Mouse (Mus musculus) CD8-positive naive resting alpha-beta T cell, adult 2 months (primary cell): Measurements from ENCODE around the gene Nop2.
"Not testable (repeated sequence)": the region's sequence is repeated elsewhere in the genome, so short reads cannot be mapped to it uniquely, and the experiment has no call there.

ENCODE experiments used
- DNase-seq, 2 experiments: peaks; one replicate each; pipeline ENCODE4 v3.0.0; 2022; ENCODE audit warnings: low read depth in 2 of 2, low spot score in 2 of 2

The Nop2 gene

DNA sequence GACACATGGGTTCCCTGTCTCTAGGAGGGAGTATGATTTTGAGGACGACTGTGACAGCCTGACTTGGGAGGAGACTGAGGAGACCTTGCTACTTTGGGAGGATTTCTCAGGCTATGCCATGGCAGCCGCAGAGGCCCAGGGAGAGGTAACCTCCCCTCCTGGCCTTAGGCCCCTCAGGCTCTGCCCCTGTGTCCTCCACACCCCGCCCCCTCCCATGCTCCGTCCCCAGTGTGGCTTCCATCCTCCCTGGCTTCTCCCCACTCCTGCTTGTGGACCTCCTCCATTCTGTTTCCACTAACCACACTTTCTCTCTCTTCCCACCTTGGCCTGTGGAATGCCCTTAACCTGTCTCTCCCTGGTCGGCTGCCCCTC, 21.3 kb downstream of the Nop2 start:
- no peak for DNase-seq

DNA sequence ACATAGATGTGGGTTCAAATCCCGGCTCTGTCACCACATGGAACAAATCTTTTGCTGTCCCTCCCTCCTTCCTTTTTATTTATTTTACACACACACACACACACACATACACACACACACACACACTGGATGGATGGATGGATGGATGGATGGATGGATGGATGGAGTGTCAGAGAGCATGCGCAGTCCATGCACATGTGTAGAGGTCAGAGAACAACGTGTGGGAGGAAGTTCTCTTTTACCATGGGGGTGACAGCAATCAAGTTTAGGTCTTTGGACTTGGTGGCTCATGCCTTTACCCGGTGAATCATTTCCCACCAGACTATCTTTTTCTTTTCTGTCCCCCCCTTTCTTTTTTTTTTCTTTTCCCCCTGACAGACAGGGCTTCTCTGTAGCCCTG, 22.0 kb downstream of the Nop2 start:
- DNase-seq, result no peak

DNA sequence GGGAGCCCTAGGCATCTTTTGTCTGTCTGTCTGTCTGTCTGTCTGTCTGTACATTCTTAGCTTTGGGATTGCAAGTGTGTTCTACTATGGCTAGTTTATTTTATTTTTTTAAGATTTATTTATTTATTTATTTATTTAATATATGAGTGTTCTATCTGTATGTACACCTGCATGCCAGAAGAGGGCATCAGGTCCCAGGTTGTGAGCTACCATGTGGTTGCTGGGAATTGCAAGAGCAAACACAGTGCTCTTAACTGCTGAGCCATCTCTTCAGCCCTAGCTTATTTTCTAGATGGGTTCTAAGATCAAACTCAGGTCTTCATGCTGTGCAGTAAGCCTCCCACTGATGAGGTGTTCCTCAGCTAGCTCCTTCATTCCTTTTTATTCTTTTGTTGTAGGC, 22.8 kb downstream of the Nop2 start:
- DNase-seq, result no peak

DNA sequence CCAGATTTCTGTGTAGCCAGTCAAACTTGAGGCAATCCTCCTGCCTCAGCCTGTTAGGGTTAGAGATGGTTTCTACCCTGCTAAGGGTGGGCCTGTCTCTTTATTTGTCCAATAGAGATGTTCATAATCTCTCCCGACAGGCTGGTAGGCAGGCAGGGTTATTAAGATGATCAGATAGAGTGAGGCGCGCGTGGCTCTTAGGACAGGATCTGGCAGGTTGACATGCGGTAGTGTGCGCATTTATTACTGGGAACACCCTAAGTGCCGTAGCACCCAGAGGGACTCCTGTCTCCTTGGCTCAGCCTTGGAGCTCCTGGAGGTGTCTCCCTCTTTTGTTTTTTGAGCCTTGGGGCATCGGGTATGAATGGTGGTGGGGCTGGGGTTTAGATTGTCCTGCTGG, 23.6 kb downstream of the Nop2 start:
- no peak for DNase-seq

DNA sequence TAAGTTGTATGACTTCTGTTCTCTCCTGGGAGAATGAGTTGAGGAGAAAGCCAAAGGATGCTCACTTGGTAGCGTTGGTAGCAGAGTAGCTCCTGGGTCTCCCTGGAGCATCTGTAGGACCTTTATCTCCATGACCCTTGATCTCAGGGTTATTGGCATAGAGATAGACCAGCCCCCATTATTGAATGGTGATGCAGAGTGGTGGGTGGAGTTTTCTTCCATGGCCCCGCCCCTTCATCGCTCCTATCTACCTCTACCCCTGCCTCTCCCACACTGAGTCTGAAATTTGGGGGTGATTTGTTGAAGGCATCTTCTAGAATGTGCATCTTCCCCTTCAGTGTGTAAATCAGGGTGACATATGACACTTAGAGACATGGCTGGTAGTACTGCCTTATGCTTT, 24.8 kb downstream of the Nop2 start:
- no peak for DNase-seq

DNA sequence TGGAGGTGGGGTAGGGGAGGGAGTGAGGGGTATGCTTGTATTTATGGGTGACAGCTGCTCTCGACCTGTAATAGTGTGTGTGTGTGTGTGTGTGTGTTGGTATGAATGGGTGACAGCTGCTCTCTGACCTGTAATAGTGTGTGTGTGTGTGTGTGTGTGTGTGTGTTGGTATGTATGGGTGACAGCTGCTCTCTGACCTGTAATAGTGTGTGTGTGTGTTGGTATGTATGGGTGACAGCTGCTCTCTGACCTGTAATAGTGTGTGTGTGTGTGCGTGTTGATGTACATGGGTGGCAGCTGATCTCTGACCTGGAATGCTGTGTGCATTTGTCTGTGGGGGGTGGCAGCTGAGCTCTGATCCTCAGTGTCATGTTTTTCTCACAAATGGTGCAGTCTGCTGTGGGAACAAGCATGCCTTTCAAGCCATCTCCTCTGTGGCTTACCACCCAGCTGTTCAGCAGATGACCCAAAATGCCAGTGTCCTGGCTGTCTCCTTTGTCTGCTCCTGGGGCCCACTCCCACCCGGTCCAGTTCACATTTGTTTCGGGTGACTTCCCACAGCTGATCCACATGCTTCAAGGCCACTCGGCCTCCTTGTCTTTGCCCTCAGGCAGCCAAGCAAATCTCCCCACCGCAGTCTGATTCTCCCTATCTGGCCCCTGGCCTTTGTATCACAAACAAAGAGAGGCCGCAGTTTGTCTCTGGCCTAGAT, 25.4 kb downstream of the Nop2 start:
- no peak for DNase-seq

DNA sequence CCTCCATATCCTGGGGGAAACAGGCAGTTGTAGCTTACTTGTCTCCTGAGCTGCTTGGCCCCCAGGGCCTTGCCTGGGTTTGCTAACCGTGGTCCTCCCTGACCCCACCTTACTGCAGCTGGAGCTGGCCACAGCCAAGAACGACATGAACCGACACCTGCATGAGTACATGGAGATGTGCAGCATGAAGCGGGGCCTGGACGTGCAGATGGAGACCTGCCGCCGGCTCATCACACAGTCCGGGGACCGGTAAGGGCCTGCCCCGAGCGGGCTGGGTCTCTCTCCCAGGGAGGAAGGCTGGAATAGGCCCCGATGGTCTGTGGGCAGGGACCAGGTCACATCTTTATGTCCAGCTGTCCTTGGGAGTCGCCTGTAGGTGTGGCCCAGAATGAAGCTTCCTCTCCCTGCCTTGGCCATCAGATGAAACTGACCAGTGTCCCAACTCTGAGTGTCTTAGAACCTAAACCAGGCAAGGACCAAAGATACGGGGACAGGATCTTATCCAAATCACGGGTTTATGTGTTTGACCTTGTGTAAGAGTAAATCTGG, 27.3 kb downstream of the Nop2 start:
- no peak for DNase-seq

DNA sequence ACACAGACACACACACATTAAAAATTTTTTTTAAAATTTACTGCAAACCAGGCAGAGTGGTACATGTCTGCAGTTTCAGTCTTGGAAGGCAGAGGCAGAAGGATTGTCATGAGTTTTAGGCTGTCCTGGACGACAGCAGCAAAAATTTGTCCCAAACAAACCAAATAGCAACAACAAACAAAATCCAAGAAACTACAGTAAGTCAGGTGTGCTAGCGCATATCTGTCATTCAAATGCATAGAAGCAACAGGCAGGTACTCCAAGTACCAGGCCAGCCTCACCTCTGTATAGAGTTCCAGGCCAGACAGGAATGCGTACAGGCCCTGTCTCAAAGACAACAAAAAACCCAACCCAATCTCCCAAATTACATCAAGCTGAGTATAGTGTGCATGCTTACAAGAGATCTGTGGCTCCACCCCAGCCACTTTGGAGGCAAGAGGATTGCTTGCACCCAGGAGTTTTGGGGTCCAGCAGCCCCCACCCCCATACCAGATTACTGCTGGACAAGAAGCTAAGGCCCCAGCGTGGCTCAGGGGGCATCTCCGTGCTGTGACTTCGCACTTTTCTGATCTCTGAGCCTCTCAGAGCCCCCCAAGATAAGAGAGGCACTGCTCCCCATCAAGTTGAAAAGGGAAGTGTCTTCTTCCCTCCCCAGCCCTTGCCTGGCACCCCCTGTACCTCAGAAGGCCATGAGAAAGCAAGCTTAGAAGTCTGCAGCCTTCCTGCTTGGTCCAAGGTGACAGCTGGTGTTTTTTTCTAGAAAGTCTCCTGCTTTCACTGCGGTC, 28.3 kb downstream of the Nop2 start:
- no peak for DNase-seq

DNA sequence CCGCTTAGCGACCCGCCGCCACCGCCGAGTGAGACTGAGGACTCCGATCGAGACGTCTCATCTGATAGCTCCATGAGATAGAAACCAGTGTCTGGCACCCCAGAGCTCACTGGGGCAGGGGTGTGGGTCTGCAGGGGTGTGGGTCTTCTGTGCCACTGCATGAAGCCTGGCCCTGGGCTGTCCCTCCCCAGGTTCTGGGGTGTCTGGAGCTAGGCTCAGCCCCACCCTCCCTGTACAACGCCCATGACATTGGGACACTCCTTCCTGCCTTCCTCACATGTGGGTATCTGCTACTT, 28.8 kb downstream of the Nop2 start:
- DNase-seq, result no peak

DNA sequence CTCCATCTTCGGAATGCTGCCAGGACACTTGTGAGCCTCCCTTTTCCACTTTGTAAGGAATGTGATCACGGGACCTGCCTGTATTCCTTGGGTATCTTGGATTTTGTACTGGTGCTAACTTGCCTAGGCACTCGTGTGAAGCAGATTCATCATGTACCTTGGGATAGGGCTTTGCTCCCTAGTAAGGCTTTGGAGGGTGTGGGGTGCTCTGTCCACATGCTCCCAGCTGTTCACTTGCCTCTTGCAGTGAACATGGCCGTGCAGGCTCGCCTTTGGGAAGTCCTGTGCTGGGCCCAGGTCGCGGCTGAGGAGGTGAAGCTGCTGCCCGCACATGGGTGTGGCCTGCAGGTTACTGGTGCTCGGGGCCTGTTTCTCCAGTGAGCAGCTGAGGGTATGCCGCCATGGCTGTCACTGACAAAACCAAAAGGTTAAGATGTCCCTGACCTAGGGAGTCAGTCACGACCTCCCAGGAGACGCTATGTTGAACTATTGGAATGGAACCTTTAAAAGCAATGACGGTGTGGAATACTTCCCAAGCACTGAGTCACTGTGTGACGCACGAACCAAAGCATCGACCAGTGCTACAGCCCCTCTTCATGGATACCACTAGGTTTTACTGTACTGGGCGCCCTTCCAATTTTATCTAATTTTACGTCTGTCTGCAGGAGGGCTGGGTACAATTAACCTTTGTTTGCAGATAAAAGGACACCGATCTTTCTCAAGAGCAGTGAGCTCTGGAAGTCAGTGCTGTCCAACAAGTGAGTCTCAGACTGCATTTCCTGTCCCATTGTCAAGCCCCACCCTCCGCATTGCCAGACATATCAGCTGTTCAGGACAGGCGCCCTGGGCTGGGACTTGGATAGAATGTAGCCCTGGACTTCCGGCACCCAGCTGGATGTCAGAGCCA, 29.4 kb downstream of the Nop2 start:
- DNase-seq, result no peak

DNA sequence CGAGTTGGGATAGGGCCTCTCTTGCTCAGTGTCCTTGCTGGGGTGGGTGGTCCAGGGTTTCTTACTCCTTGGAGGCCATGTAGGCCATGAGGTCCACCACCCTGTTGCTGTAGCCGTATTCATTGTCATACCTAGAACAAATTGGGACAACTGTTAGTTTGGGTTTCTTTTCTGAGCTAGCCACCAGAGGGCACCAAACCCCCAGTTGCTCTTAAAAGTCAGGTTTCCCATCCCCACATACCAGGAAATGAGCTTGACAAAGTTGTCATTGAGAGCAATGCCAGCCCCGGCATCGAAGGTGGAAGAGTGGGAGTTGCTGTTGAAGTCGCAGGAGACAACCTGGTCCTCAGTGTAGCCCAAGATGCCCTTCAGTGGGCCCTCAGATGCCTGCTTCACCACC, 30.3 kb downstream of the Nop2 start:
- DNase-seq, result peak; percentile 71 to 84

DNA sequence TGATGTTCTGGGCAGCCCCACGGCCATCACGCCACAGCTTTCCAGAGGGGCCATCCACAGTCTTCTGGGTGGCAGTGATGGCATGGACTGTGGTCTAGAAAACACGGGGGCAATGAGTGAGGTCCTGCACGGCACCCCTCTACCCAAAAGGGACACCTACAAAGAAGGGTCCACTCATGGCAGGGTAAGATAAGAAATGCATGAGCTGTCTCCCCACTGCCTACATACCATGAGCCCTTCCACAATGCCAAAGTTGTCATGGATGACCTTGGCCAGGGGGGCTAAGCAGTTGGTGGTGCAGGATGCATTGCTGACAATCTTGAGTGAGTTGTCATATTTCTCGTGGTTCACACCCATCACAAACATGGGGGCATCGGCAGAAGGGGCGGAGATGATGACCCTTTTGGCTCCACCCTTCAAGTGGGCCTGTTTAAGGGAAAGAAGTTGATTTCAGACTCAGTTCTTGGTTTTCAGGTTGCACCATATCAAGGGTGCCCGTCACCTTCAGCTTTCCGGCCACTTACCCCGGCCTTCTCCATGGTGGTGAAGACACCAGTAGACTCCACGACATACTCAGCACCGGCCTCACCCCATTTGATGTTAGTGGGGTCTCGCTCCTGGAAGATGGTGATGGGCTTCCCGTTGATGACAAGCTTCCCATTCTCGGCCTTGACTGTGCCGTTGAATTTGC, 31.1 kb downstream of the Nop2 start:
- DNase-seq, result not testable (repeated sequence)

DNA sequence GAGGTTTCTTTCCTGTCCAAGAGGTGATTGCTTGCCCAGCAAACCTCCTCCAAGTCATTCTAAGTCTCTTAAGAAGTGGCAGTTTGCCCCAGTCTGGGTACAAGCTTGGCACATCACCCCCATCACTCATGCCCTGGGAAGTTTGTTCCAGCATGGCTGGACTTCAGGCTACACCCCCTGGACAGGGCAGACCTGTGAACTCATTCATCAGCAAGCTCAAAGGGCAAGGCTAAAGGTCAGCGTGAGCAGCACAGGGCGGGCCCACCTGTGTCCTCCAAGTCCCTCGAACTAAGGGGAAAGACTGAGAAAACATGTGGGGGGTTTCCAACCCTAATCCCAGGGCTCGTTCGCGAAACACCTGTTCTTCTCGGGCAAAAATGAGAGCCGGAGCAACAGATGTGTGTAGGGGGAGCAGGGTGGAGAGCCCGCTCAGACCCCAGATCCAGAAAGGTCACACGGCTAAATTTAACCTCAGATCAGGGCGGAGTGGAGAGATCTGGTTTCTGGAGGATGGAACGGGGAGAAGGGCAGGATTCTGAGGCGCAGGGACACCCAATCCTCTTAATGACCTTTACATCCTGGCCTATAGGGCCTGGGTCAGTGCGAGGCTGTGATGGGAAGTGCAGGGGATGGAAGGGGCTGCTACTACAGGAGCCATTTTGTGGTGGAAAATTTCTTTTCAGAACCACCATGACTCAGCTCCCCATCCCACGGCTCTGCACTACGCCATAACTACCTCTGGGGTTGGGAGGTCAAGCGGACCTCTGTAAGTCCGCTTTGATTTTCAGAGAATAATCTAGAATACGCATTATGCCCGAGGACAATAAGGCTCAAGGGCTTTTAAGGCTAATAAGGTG, 32.3 kb downstream of the Nop2 start:
- no peak for DNase-seq

DNA sequence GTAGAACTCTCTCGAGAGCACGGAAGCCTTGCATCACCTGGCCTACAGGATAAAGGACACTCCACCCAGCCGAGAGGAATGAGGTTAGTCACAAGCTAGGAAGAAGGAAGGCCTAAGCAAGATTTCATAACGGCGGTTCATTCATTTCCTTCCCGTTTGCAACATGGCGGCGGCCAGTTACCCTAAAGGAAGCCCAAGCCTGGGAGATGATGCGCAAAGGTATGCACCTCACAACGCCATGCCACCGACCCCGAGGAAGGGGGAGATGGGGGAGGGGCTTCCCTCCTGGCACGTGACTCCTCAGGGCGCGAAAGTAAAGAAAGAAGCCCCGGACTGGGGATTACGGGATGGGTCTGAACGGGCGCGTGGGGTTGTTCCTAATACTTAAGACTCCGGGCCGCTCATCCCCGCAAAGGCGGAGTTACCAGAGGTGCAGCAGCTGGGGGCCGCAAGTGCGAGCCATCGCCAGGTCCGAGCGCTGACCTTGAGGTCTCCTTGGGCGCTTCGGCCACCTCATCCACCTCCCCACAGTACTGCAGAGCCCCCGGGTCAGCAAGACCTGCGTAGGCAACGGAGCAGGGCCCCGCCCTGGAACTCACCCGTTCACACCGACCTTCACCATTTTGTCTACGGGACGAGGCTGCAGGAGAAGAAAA, 33.1 kb downstream of the Nop2 start:
- peak; percentile 49 to 61 for DNase-seq

DNA sequence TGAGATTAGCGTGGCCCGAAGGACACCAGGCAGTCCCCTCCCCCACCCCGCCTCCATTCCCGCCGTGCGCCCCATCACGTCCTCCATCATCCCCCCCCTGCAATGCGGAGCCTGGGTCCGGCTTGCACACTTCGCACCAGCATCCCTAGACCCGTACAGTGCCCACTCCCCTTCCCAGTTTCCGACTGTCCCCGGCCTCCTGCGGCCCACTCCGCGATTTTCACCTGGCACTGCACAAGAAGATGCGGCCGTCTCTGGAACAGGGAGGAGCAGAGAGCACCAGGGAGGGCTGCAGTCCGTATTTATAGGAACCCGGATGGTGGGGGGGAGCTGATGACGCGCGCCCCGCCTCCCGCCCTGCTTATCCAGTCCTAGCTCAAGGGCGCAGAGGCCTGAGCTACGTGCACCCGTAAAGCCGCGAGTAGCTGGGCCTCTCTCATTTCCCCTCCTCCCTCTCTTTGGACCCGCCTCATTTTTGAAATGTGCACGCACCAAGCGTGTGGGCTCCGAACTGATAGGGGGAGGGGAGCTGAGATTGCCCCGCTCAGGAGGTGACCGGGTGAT, 33.7 kb downstream of the Nop2 start:
- peak; percentile 95 to 96 for DNase-seq

DNA sequence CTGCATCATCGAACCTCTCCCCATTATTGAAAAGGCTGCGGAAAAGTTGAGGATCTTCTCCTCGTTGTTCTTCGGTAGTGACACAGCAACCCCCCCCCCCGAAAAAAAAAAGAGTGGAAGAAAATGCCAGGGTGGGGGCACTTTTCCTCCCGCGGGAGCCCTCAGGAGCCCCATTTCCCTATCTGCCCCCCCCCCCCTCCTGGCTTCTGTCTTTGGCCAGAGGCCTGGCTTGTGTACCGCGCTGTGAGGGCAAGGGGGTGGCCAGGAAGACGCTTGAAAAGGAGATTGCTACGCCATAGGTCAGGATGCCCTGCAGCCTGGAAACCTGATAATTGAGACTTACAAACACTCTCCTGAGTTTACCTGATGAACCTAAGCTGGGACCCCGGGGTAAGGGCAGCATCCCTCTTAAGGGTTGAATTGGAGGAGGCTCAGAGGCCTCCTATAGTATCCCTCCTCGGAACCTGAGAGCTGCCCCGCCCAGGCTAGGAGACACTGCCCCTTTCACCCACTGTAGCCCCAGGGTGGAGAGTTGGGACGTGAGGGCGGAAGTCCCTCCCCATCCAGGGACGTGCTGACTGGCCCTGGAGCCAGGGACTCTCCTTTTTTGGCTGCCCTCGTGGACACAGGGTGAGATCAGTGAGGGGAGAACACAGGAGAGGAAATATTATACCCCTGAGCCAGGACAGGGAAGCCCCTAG, 34.5 kb downstream of the Nop2 start, which contains the start of gene Gapdh:
Gene Gapdh, minus strand, starts transcription at position 417 of the 701 bp plus-strand sequence.
- no peak for DNase-seq

DNA sequence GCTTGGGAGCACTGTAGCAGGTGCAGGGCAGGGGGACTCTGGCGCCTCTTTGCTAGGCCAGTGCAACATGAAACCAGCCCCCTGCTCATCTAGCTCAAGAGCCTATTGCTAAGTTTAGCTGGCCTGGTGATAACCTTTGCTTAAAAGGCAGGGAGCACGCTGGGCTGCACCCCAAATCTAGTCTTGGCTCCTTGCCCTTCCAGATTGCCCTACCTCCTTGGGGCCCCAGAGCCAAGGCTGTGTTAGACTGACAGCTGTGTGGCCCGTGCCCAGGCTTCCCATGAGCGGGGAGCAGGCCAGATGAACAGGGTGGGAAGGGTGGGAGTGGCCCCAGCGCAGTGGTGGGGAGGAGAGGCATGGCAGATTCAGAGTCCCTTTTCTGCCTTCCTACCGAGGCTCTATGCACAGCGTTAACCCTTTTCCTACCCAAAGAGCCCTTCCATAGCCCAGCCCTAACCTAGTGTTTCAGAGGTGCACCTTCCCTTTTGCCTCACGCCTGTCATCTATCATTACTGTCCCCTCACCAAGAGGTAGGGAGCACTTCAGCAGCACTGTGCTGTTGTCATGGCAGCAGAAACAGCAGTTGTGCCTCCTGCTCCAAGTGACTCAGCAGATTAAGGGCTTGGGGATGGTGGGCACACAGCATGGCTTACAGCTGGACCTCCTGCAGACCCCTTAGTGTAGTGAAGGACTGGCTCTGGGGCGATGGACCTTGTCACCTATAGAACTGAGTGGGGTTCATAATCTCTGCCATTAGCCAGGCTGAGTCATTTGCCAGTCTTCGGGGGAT, 35.3 kb downstream of the Nop2 start:
- no peak for DNase-seq

DNA sequence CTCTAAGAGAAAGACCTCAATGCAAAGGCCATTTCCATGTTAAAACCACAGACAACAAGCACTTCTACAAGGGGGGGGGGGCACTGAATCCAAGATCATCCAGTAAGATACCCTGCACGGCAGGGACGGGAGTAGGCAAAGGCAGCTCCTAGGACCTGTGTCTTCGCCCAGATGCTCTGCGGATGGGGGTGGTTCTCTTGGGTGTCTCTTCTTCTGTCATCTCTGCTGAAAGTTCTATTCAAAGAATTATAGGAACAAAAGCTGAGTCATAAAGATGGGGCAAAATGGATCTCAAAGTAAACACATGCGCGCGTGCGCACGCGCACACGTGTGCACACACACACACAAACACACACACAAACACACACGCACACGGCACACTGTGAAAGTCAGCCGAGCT, 36.4 kb downstream of the Nop2 start:
- DNase-seq, result no peak
